Mouse (Mus musculus) liver, embryonic 13.5 days (tissue): ENCODE data around the gene Adamts2. TPM values are rescaled to one million over a fixed set of nuclear protein-coding genes. Genes with fewer than 3 reads are reported as not detected.

Source experiments
- ATAC-seq: fragments of 200-750 bp; cut with Nextera tagmentation; 2 replicates; pipeline ENCODE4 v1.8.0; 2017; ENCODE audit warnings: low read depth, mild to moderate bottlenecking, moderate number of reproducible peaks, moderate library complexity
- DNase-seq: peaks from one replicate; pipeline ENCODE4 v3.0.0; 2022
- H3K27ac ChIP-seq: fragments of 300-500 bp; sonication (generic); 2 replicates; pipeline ENCODE4 v1.5.1; 2015; ENCODE audit warnings: moderate library complexity, mild to moderate bottlenecking, inconsistent platforms
- H3K27me3 ChIP-seq: fragments of 300-500 bp; sonication (generic); 2 replicates; pipeline ENCODE4 v1.6.1; 2015; ENCODE audit warnings: mild to moderate bottlenecking, inconsistent platforms
- H3K36me3 ChIP-seq: fragments of 300-500 bp; sonication (generic); 2 replicates; pipeline ENCODE4 v1.6.1; 2015; ENCODE audit warnings: mild to moderate bottlenecking, inconsistent platforms
- H3K4me1 ChIP-seq: fragments of 300-500 bp; sonication (generic); replicated peaks from 2 replicates; pipeline ENCODE4 v1.6.1; 2015; ENCODE audit warnings: inconsistent platforms
- H3K4me2 ChIP-seq: fragments of 300-500 bp; sonication (generic); 2 replicates; pipeline ENCODE4 v1.6.1; 2015; ENCODE audit warnings: inconsistent platforms, mild to moderate bottlenecking, moderate library complexity
- H3K4me3 ChIP-seq: fragments of 300-500 bp; sonication (generic); replicated peaks from 2 replicates; pipeline ENCODE4 v1.5.1; 2015; ENCODE audit warnings: mild to moderate bottlenecking, inconsistent platforms
- H3K9ac ChIP-seq: fragments of 300-500 bp; sonication (generic); 2 replicates; pipeline ENCODE4 v1.6.1; 2015; ENCODE audit warnings: mild to moderate bottlenecking, inconsistent platforms
- H3K9me3 ChIP-seq: fragments of 300-500 bp; sonication (generic); replicated peaks from 2 replicates; pipeline ENCODE4 v1.6.1; 2016; ENCODE audit warnings: inconsistent platforms
- WGBS: fragments of 180-500 bp; shearing (Covaris S2); methylation state at CpG from one replicate; pipeline ENCODE4 v1.1.7; 2015; ENCODE audit not compliant: insufficient replicate concordance; 5-methylcytosine and 5-hydroxymethylcytosine counted together
- polyA plus RNA-seq: library from polyadenylated mRNA; unstranded; fragments of >200 nt; fragmentation: Nextera tagmentation; extraction: Ambion mirVana; gene quantifications from 2 replicates; pipeline ENCODE4 v1.2.1, GENCODE M21; 2015

The Adamts2 gene
- polyA plus RNA-seq, 1 experiment from 2014 or later: 1.4 TPM

- no peak overlapping the region for H3K4me3 ChIP-seq
- no peaks in the 10 kb centered on the region for H3K36me3 ChIP-seq
- no peak overlapping the region for H3K4me2 ChIP-seq
- ATAC-seq: no peak
- no peak overlapping the region for H3K27ac ChIP-seq
- H3K4me1 ChIP-seq: no peaks in the 10 kb centered on the region
- no peaks in the 10 kb centered on the region for H3K27me3 ChIP-seq
- DNase-seq: no peak
- no peaks in the 10 kb centered on the region for H3K9me3 ChIP-seq
- H3K9ac ChIP-seq: no peak overlapping the region
These were observed 197.0 kb downstream of the Adamts2 start for GRCm38 (mm10) chr11:50798836-50799235.

DNA sequence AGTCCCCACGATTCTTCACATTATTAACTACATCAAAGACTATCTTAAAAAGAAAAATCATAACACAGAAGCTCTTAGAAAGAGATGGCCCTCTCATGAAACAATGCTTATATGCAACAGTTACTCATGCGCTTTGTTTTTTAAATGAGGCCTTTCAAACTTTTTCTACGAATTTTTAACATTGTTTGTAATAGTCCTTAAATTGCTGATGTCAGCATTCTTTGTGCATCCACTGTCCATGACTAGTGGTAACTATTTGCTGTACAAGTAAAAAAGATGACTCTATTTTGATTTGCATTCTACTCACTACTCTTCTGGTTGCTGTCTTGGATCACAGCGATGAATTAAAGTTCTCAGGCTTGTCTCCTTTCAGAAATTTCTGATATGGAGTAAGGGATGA lies 212.3 kb downstream of the Adamts2 start:
- H3K27ac ChIP-seq: no peak overlapping the region
- no peak overlapping the region for H3K4me2 ChIP-seq
- no peak overlapping the region for H3K4me3 ChIP-seq
- DNase-seq (no peak), ATAC-seq (no peak)
- H3K27me3 ChIP-seq: no peaks in the 10 kb centered on the region
- 78% methylated on average over 4 of the region's 4 CpGs for WGBS
- H3K9me3 ChIP-seq: peaks cover 20% of the 10 kb centered on the region
- H3K9ac ChIP-seq: no peak overlapping the region
- no peaks in the 10 kb centered on the region for H3K4me1 ChIP-seq
- H3K36me3 ChIP-seq: peaks cover 34% of the 10 kb centered on the region

- no peak for DNase-seq
- H3K9ac ChIP-seq: no peak overlapping the region
These were observed 224.3 kb downstream of the Adamts2 start for GRCm38 (mm10) chr11:50826214-50826613.

DNA sequence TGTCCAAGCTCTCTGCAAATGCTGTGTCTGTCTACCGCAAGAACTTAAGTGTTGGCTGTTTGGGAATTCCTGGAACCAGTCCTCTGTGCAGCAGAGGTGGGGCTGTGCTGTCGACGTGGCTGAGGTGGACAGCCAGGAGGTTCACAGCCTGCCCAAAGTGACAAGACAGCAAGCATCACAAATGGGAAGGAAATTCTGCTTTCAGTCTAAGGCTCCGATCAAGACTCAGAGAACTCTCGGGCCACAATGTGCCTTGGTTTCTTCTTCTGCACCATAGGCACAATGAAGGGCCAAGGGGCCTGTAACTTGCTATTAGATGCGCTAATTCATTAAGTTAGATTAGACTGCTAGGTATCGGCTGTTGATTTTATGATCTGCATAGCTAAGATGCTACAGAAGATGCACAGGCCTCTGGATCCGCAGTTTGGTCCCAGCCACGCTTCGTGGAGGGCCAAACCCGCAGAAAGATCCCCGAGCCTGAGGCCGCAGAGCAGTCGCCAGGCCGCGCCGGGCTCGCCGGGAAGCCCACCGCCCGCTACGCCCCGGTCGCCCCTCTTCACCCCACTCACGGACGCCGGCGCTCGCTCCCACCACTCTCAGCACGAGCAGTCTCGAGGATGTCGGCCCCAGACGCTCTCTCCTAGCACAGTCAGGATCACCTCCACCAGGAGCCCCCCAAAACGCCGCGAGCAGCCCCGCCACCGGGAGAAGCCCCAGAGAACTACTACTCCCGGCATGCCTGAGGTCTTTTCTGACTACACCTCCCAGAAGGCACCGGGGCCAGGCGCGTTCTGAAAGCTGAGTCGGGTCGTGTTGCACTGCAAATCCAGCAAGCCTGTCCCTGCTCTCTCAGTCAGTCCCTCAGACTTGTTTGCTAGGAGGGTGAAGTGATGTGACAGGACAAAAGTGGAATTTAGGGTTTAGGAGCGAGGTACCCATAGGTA lies 225.4 kb downstream of the Adamts2 start, which contains the start of gene Zfp354c:
Gene Zfp354c, minus strand, starts transcription at position 715 of the 944 bp plus-strand sequence.
- 2% methylated on average over 45 of the region's 45 CpGs for WGBS
- Histone ChIP-seq H3K4me3 (peak within 1 kb of the TSS; percentile 69), H3K9ac (peak within 1 kb of the TSS; percentile 69), H3K4me2 (peak within 1 kb of the TSS; percentile 86), H3K4me1 (peaks cover 7% of the 10 kb centered on the region), H3K9me3 (no peaks in the 10 kb centered on the region), H3K27ac (no peak within 1 kb of the TSS), H3K36me3 (no peaks in the 10 kb centered on the region), H3K27me3 (no peaks in the 10 kb centered on the region)
- peak; percentile 88 for ATAC-seq
- DNase-seq: peak; percentile 69

More at GRCm38 (mm10) chr11:50826214-50826613, 224.3 kb downstream of the Adamts2 start:
- H3K27ac ChIP-seq: no peak overlapping the region
- peaks cover 7% of the 10 kb centered on the region for H3K4me1 ChIP-seq
- peak overlapping the region; percentile 86 for H3K4me2 ChIP-seq
- H3K36me3 ChIP-seq: no peaks in the 10 kb centered on the region
- H3K4me3 ChIP-seq: no peak overlapping the region
- no peaks in the 10 kb centered on the region for H3K9me3 ChIP-seq
- ATAC-seq: no peak
- H3K27me3 ChIP-seq: no peaks in the 10 kb centered on the region
- 62% methylated on average over 2 of the region's 2 CpGs for WGBS

GRCm38 (mm10) chr11:50835727-50836126 lies 233.8 kb downstream of the Adamts2 start:
- WGBS: 57% methylated on average over 4 of the region's 4 CpGs
- no peak overlapping the region for H3K4me3 ChIP-seq
- DNase-seq (no peak), ATAC-seq (no peak)
- no peak overlapping the region for H3K9ac ChIP-seq
- no peaks in the 10 kb centered on the region for H3K9me3 ChIP-seq
- no peaks in the 10 kb centered on the region for H3K36me3 ChIP-seq
- no peak overlapping the region for H3K27ac ChIP-seq
- H3K4me2 ChIP-seq: no peak overlapping the region
- no peaks in the 10 kb centered on the region for H3K27me3 ChIP-seq
- H3K4me1 ChIP-seq: no peaks in the 10 kb centered on the region

- peak within 1 kb of the TSS; percentile 62 for H3K9ac ChIP-seq
- peak; percentile 87 for ATAC-seq
- H3K36me3 ChIP-seq: no peaks in the 10 kb centered on the region
These were observed 239.3 kb downstream of the Adamts2 start, which contains the start of gene Zfp879 for GRCm38 (mm10) chr11:50841023-50841735. TSS of gene Zfp879 (minus strand) at chr11:50841552.

DNA sequence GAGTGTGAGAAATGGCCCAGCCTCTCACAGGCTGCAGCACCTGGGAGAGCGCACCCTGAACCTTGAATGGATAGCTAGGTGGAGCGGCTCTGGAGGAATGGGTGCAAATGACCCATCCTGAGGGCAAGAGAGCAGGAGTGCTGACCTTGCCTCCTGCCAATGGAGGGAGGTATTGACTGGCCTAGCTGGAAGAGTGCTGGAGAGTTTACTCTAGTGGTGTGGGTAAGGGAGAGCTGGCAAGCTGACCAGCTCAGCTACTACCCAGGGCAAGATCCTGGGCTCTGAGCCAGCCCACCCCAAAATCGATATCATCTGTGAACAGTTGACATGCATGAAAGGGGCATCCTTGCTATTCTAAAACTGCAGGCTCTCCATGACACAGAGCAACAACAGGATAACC lies 244.1 kb downstream of the Adamts2 start:
- Histone ChIP-seq H3K27me3 (peaks cover 36% of the 10 kb centered on the region), H3K4me2 (no peak overlapping the region), H3K27ac (no peak overlapping the region), H3K9ac (no peak overlapping the region), H3K4me3 (no peak overlapping the region), H3K36me3 (no peaks in the 10 kb centered on the region), H3K9me3 (0 out of 2 replicates have a peak, but pooled peaks cover 4% of the 10 kb centered on the region), H3K4me1 (peaks cover 7% of the 10 kb centered on the region; the same call in 1 of the 2 replicates)
- ATAC-seq (no peak), DNase-seq (no peak)
- WGBS: 79% methylated on average over 3 of the region's 3 CpGs

More at GRCm38 (mm10) chr11:50841023-50841735, 239.3 kb downstream of the Adamts2 start, which contains the start of gene Zfp879:
- Histone ChIP-seq H3K4me3 (peak within 1 kb of the TSS; percentile 51), H3K9me3 (no peaks in the 10 kb centered on the region), H3K4me2 (peak within 1 kb of the TSS; percentile 64), H3K27ac (no peak within 1 kb of the TSS), H3K27me3 (no peaks in the 10 kb centered on the region), H3K4me1 (0 out of 2 replicates have a peak, but pooled peaks cover 8% of the 10 kb centered on the region)
- peak; percentile 73 for DNase-seq
- whole genome bisulfite sequencing: 23% methylated on average over 22 of the region's 22 CpGs

DNA sequence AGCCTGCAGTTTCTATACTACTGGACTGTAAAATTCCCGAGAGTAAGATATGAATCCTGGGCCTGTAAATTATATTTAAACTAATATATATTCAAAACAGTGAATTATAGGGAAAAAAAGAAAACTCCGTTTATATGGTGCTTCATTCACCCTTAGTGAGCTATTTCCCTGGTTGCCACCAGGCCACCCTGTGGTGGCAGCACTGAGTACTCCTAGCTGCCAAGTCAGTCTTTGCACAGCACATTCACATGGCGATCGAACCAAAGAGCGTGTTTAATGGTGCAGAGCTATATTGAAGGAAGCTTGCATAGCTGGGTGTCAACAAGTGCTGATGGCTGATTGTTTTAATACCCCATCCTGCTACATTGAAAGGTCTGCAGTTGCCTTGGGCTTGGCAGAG lies 245.2 kb downstream of the Adamts2 start:
- DNase-seq: no peak
- WGBS: 64% methylated on average over 5 of the region's 5 CpGs
- Histone ChIP-seq H3K4me2 (no peak overlapping the region), H3K27ac (no peak overlapping the region), H3K4me1 (no peaks in the 10 kb centered on the region; the same call in 1 of the 2 replicates), H3K36me3 (no peaks in the 10 kb centered on the region), H3K4me3 (no peak overlapping the region), H3K9ac (no peak overlapping the region), H3K27me3 (peaks cover 47% of the 10 kb centered on the region), H3K9me3 (0 out of 2 replicates have a peak, but pooled peaks cover 4% of the 10 kb centered on the region)
- ATAC-seq: no peak

DNA sequence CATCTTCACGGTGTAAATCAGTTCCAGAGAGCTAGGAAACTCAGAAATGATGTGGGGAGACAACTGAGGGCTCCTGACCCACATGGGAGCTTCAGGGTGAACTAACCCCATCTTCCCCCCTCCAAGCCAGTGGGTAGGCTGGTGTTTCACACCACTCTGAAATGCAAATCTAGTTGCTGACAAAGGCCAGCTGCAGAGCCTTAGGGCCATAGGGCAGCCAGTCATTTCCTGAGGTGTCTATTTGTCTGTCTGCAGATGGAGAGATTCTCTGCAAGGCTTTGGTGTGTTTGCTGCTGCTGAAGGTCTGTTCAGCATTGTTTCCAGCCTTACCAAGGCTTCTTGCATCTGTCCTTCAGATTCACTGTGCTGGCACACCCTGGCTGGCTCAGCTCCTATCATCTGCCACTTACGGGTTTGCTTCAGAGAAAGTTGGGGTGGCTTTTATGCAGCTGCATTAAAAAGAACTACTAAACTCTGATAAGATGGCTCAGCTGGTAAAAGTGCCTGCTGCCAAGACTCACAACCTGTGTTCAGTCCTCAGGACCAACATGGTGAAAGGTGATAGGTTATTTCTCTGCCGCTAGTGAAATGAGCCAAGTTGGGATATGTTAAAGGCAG lies 246.7 kb downstream of the Adamts2 start:
- DNase-seq (no peak), ATAC-seq (no peak)
- Histone ChIP-seq H3K27me3 (peaks cover 63% of the 10 kb centered on the region), H3K4me3 (no peak overlapping the region), H3K9me3 (0 out of 2 replicates have a peak, but pooled peaks cover 4% of the 10 kb centered on the region), H3K9ac (no peak overlapping the region), H3K36me3 (no peaks in the 10 kb centered on the region), H3K4me1 (no peaks in the 10 kb centered on the region; the same call in 1 of the 2 replicates), H3K4me2 (no peak overlapping the region), H3K27ac (no peak overlapping the region)
- 23% methylated on average over 3 of the region's 3 CpGs for WGBS

- no peak overlapping the region for H3K27ac ChIP-seq
- 0 out of 2 replicates have a peak, but pooled peaks cover 4% of the 10 kb centered on the region for H3K9me3 ChIP-seq
- H3K27me3 ChIP-seq: peaks cover 63% of the 10 kb centered on the region
- DNase-seq: no peak
- no peak overlapping the region for H3K4me2 ChIP-seq
- ATAC-seq: no peak
- no peaks in the 10 kb centered on the region for H3K36me3 ChIP-seq
- H3K4me1 ChIP-seq: no peaks in the 10 kb centered on the region; the same call in 1 of the 2 replicates
- H3K9ac ChIP-seq: no peak overlapping the region
- 1% methylated on average over 10 of the region's 10 CpGs for WGBS
- no peak overlapping the region for H3K4me3 ChIP-seq
These were observed 247.4 kb downstream of the Adamts2 start for GRCm38 (mm10) chr11:50849310-50849709.
